Mouse (Mus musculus) heart, embryonic 14.5 days (tissue): ENCODE measurements around the gene Eef2. TPM values are rescaled to one million over a fixed set of nuclear protein-coding genes. Genes with fewer than 3 reads are reported as not detected.

Source experiments
- ATAC-seq: fragments of 200-750 bp; cut with Nextera tagmentation; 2 replicates; pipeline ENCODE4 v1.8.0; 2017; ENCODE audit warnings: low read depth, moderate TSS enrichment; ENCODE audit not compliant: insufficient number of reproducible peaks, insufficient read depth, low FRiP score
- H3K27ac ChIP-seq, 2 experiments: fragments of 200-500 bp in 1 of 2; fragments of 300-500 bp in 1 of 2; sonication (generic) in 1 of 2; replicated peaks in 1 of 2; 2 replicates each; pipeline ENCODE4 v1.5.1; 2012 to 2014; ENCODE audit warnings: low read depth in 2 of 2, low read length in 2 of 2, control low read depth in 1 of 2, mild to moderate bottlenecking in 1 of 2, mixed read lengths in 1 of 2; ENCODE audit not compliant: control insufficient read depth in 1 of 2, insufficient read depth in 1 of 2
- H3K27me3 ChIP-seq: fragments of 300-500 bp; sonication (generic); 2 replicates; pipeline ENCODE4 v1.6.1; 2014; ENCODE audit warnings: mild to moderate bottlenecking, low read length, control low read depth; ENCODE audit not compliant: control insufficient read depth, insufficient read depth
- H3K36me3 ChIP-seq: fragments of 300-500 bp; sonication (generic); 2 replicates; pipeline ENCODE4 v1.6.1; 2014; ENCODE audit warnings: mild to moderate bottlenecking, control low read depth, low read length, mixed read lengths; ENCODE audit not compliant: control insufficient read depth, insufficient read depth
- H3K4me1 ChIP-seq, 2 experiments: fragments of 200-500 bp in 1 of 2; fragments of 300-500 bp in 1 of 2; sonication (generic) in 1 of 2; 2 replicates each; pipeline ENCODE4 v1.6.1; 2012 to 2014; ENCODE audit warnings: low read length in 2 of 2, control low read depth in 1 of 2, mixed read lengths in 1 of 2; ENCODE audit not compliant: control insufficient read depth in 2 of 2, insufficient read depth in 2 of 2
- H3K4me2 ChIP-seq: fragments of 300-500 bp; sonication (generic); 2 replicates; pipeline ENCODE4 v1.6.1; 2014; ENCODE audit warnings: mild to moderate bottlenecking, low read length
- H3K4me3 ChIP-seq, 2 experiments: fragments of 200-500 bp in 1 of 2; fragments of 300-500 bp in 1 of 2; sonication (generic) in 1 of 2; 2 replicates each; pipeline ENCODE4 v1.5.1; 2012 to 2014; ENCODE audit warnings: low read length in 2 of 2, mild to moderate bottlenecking in 2 of 2, control low read depth in 1 of 2, low read depth in 1 of 2, moderate library complexity in 1 of 2; ENCODE audit not compliant: control insufficient read depth in 1 of 2, insufficient read depth in 1 of 2
- H3K9ac ChIP-seq: fragments of 300-500 bp; sonication (generic); 2 replicates; pipeline ENCODE4 v1.6.1; 2014; ENCODE audit warnings: mild to moderate bottlenecking, low read length
- H3K9me3 ChIP-seq: fragments of 300-500 bp; sonication (generic); 2 replicates; pipeline ENCODE4 v1.6.1; 2016; ENCODE audit warnings: low read length, control low read depth; ENCODE audit not compliant: control insufficient read depth
- WGBS: fragments of 180-500 bp; shearing (Covaris S2); extraction: QIAGEN DNeasy Blood & Tissue Kit; methylation state at CpG from one replicate; pipeline ENCODE4 v1.1.7; 2014; 5-methylcytosine and 5-hydroxymethylcytosine counted together
- polyA plus RNA-seq: library from polyadenylated mRNA; unstranded; fragments of >200 nt; fragmentation: Nextera tagmentation; extraction: Ambion mirVana; gene quantifications from 2 replicates; pipeline ENCODE4 v1.2.1, GENCODE M21; 2014

Gene Eef2
- polyA plus RNA-seq = 331 and 337 TPM in 2 replicates

GRCm38 (mm10) chr10:81176466-81177271 lies at the start of gene Eef2:
Eef2 (plus strand) TSS chr10:81176631.
- Histone ChIP-seq H3K4me2 (peak within 1 kb of the TSS; percentile 95), H3K27me3 (no peaks in the 10 kb centered on the region), H3K4me1 (peaks cover 10 to 38% of the 10 kb centered on the region in 2 experiments; a peak in 3 of 4 replicates), H3K9me3 (no peaks in the 10 kb centered on the region), H3K4me3 (peak within 1 kb of the TSS; percentile 81 to 90), H3K9ac (peak within 1 kb of the TSS; percentile 98), H3K27ac (peak within 1 kb of the TSS; percentile 76 to 93), H3K36me3 (peaks cover 44% of the 10 kb centered on the region)
- WGBS = under 1% methylated on average over 77 of the region's 77 CpGs
- ATAC-seq = peak; percentile 73

DNA sequence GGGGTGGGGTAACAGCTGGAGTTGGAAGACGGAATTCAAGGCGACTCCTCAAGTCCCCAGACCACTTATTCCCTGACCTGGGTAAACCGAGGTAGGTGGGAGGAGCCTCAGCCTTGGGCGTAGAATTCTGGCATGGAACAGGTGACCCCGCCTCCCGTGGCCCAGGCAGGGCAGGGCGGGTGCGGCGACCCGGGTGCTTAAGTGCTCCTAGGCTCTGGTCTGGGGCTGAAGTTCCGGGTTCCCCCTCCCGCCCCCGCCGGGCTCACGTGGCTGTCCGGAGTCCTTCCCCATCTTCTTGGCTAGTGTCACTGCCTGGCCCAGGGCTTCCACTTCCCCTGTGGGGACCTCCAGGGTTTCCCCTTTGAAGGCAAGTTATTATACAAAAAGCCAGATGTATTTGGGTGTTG lies 42.2 kb upstream of the Eef2 start:
- peaks cover 5% of the 10 kb centered on the region for H3K27me3 ChIP-seq
- H3K4me3 ChIP-seq = peak overlapping the region in 1 of 2 experiments; percentile 94; a peak in 1 of 4 replicates
- no peaks in the 10 kb centered on the region for H3K9me3 ChIP-seq
- peaks cover 15 to 25% of the 10 kb centered on the region in 2 experiments for H3K4me1 ChIP-seq
- H3K9ac ChIP-seq = 0 out of 2 replicates have a peak overlapping the region, but pooled peaks have one; percentile 9
- H3K27ac ChIP-seq = no peak overlapping the region
- no peaks in the 10 kb centered on the region for H3K36me3 ChIP-seq
- ATAC-seq = no peak
- H3K4me2 ChIP-seq = peak overlapping the region; percentile 99
- WGBS = 3% methylated on average over 16 of the region's 16 CpGs

DNA sequence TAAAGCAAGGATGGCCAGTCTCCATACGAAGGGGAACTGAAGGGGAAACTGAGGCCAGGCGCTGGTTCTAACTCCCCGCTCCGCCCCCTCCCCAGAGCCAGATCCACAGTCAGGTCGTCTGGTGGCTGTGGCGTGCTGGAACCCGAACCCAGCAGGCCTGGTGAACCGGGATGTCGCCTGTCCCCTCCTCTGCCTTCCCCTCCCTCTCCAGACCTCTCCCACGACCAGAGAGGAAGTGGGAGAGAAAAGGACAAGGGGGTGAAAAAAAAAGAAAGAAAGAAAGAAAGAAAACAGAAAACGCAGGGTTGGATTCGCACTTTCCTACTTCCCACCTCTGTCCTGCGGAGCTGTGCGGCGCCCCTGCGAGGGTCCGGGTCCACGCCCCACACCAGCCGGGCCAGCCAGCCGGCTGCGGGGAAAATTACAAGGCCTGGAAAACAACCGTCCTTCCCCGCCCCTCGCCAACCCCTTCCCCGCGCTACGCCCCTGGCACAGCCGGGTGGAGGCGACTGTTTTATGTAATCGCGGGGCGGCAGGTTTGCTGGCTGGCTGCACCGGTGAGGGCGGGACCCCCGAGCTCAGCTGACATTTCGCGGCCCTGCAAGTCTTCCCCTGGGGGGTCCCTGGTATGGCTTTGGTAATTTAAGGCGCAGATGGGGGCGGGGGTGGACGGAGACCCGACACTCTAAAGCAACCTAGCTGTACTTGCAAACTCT lies 41.3 kb upstream of the Eef2 start, which contains the start of gene Zbtb7a:
Zbtb7a (plus strand) TSS at position 255 of the 716 bp plus-strand sequence.
- Histone ChIP-seq H3K9me3 (no peaks in the 10 kb centered on the region), H3K27ac (peak within 1 kb of the TSS; percentile 45 to 99; a peak in 3 of 4 replicates), H3K36me3 (no peaks in the 10 kb centered on the region), H3K4me1 (peaks cover 20 to 30% of the 10 kb centered on the region in 2 experiments), H3K4me2 (peak within 1 kb of the TSS; percentile 99), H3K4me3 (peak within 1 kb of the TSS; percentile 94 to 97), H3K9ac (peak within 1 kb of the TSS; percentile 99), H3K27me3 (peaks cover 5% of the 10 kb centered on the region)
- ATAC-seq = no peak
- WGBS = 3% methylated on average over 39 of the region's 41 CpGs

- under 1% methylated on average over 60 of the region's 86 CpGs for WGBS
- H3K9me3 ChIP-seq = no peaks in the 10 kb centered on the region
- peak; percentile 20 for ATAC-seq
- no peaks in the 10 kb centered on the region for H3K36me3 ChIP-seq
- peak overlapping the region; percentile 94 to 97 for H3K4me3 ChIP-seq
- peaks cover 5% of the 10 kb centered on the region for H3K27me3 ChIP-seq
- peak overlapping the region; percentile 99 for H3K9ac ChIP-seq
- H3K4me2 ChIP-seq = peak overlapping the region; percentile 99
- H3K27ac ChIP-seq = peak overlapping the region; percentile 98 to 99
- peaks cover 26 to 39% of the 10 kb centered on the region in 2 experiments for H3K4me1 ChIP-seq
Observed at GRCm38 (mm10) chr10:81135831-81136705, 40.4 kb upstream of the Eef2 start.

- WGBS = under 1% methylated on average over 43 of the region's 50 CpGs
- Histone ChIP-seq H3K4me1 (peaks cover 31 to 46% of the 10 kb centered on the region in 2 experiments), H3K27me3 (peaks cover 5% of the 10 kb centered on the region)
Observed at GRCm38 (mm10) chr10:81136706-81137231, 39.7 kb upstream of the Eef2 start.

DNA sequence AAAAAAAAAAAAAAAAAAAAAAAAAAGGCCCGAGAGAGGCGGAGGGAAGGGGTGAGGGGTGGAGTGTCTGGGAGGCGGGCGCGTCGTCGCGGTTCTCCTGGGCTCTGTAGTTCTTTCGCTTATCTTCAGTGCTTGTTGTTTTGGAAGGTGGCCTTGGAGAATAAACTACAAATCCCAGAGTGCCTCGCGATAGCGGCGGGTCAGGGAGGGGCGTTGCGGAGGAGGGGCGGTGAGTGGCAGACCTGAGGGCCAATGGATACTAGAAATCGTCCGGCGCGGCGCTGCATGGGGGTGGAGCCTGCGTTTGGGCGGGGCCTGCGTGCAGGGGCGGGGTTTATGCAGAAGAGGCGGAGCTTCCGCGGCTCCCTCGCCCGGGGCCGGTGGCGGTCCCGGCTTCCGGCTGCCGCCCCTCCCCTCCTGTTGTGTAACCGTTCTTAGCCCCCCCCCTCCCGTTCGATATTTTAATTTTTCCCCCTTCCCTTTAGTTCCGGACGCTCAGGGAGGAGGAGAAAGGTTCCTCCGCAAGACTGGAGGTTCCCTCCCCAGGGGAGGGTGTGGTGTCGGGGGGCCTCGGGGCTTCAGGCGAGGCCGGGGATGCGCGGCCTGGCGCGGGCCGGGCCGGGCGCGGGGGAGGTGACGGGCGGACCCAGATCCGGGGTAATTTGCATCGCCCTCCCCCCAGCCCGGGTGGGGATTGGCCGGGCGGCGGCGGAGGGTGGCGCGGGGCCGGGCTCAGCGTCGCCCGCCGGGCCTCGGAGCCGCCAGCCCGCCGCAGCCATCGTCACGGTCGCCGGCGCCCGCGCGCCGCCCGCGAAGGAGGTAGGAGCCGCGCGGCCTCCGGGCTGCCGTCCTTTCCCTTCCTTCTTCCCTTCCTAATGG lies 38.9 kb upstream of the Eef2 start:
- under 1% methylated on average over 77 of the region's 89 CpGs for WGBS
- Histone ChIP-seq H3K9ac (peak overlapping the region; percentile 99), H3K27ac (peak overlapping the region; percentile 88 to 99), H3K9me3 (no peaks in the 10 kb centered on the region), H3K4me1 (peaks cover 36 to 54% of the 10 kb centered on the region in 2 experiments), H3K36me3 (0 out of 2 replicates have a peak, but pooled peaks cover 6% of the 10 kb centered on the region), H3K4me2 (peak overlapping the region; percentile 99), H3K4me3 (peak overlapping the region; percentile 94 to 97), H3K27me3 (peaks cover 5% of the 10 kb centered on the region)
- peak; percentile 85 for ATAC-seq

More at GRCm38 (mm10) chr10:81136706-81137231, 39.7 kb upstream of the Eef2 start:
- H3K4me2 ChIP-seq = peak overlapping the region; percentile 99
- peak overlapping the region; percentile 94 to 97 for H3K4me3 ChIP-seq
- peak overlapping the region; percentile 98 to 99 for H3K27ac ChIP-seq
- no peaks in the 10 kb centered on the region for H3K9me3 ChIP-seq
- H3K36me3 ChIP-seq = 0 out of 2 replicates have a peak, but pooled peaks cover 3% of the 10 kb centered on the region
- peak; percentile 13; the same call in 1 of the 2 replicates for ATAC-seq
- peak overlapping the region; percentile 99 for H3K9ac ChIP-seq
